Mouse (Mus musculus): ENCODE data around the gene Megf11. TPM values are rescaled to one million over a fixed set of nuclear protein-coding genes. Genes with fewer than 3 reads are reported as not detected.

Gene Megf11
- polyA plus RNA-seq, 1 experiment from 2014 or later = 0.51 TPM

DNA sequence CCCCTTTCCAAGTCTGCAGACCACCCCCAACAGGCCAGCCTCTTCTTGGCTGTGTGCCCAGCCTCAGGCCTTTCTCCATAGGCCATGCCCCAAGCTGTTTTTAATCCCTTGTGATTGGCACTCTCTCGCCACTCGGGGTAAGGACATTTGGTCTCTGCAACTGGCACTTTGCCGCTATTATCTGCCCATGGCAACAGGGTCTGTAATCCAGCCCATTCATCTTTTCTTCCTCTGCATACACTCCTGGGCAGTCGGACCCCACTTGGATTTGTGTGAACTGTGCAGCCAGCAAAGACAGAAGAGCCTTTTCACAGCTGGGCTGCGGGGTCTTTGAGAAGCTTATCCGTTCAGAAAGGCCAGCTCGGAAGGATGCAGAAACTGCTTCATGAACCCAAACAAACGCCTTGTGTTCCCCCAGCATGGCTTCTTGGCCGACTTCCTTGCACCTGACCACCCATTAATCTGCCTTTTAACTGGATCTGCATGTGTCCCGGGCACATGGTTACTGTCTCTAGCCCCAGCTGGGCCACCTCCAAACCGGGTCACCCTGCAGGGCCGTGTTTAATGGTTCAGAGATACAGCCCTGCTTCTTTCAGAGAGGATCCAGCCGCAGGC, 220.4 kb downstream of the Megf11 start:
- Histone ChIP-seq H3K4me2 (no peak overlapping the region), H3K36me3 (replicated peaks) (no peaks in the 10 kb centered on the region), H3K27me3 (peaks cover 21% of the 10 kb centered on the region), H3K9me3 (replicated peaks) (no peaks in the 10 kb centered on the region), H3K9ac (no peak overlapping the region), H3K4me1 (replicated peaks) (no peaks in the 10 kb centered on the region), H3K27ac (replicated peaks) (no peak overlapping the region), H3K4me3 (replicated peaks) (no peak overlapping the region)
- ATAC-seq (ENCODE audit: insufficient read depth) = no peak
- 57% methylated on average over 13 of the region's 13 CpGs for WGBS (ENCODE audit: insufficient replicate concordance)

DNA sequence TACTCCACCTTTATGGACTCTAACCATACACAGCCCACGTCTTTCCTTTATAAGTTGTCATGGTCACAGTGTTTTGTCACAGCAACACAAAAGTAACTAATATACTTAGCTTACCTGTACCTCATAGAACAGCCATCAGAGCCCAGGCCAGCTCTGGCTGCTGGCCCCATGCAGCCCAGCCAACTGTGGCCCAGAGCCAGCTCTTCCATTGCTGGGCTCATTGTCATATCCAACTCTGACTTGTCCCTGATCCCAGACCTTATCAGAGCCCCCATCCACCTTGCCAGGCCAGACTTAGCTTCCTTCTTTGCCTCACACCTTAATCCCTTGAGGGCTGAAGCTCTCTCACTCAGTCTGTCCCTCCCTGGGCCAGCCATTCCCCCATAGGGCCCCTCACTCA, 221.6 kb downstream of the Megf11 start:
- Histone ChIP-seq H3K4me3 (replicated peaks) (no peak overlapping the region), H3K27ac (replicated peaks) (no peak overlapping the region), H3K27me3 (peaks cover 30% of the 10 kb centered on the region), H3K9me3 (replicated peaks) (no peaks in the 10 kb centered on the region), H3K4me2 (no peak overlapping the region), H3K4me1 (replicated peaks) (no peaks in the 10 kb centered on the region), H3K9ac (no peak overlapping the region), H3K36me3 (replicated peaks) (no peaks in the 10 kb centered on the region)
- 57% methylated on average over 1 of the region's 1 CpGs for WGBS (ENCODE audit: insufficient replicate concordance)
- ATAC-seq (ENCODE audit: insufficient read depth) = no peak

DNA sequence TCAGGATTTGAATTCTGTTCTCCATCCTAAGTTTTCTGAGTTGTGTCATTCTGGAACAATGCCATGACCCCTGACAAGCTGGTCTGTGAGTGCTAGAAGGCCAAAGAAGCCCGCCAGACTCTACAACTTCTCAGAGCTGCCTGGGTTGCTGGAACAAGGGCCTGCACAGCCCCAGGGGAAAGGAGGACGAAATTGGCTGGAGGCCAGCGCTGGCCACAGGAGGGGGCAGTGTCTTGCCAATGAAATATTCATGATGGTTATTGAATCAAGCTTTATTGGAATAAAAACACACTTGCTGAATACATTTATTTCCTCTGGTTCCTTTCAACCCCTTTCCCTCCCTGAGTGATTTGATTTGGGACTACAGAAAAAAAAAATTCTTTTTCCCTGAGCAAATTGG, 224.1 kb downstream of the Megf11 start:
- no peaks in the 10 kb centered on the region for H3K9me3 ChIP-seq (replicated peaks)
- peaks cover 15% of the 10 kb centered on the region for H3K27me3 ChIP-seq
- ATAC-seq (ENCODE audit: insufficient read depth) = no peak
- no peak overlapping the region for H3K27ac ChIP-seq (replicated peaks)
- H3K9ac ChIP-seq = no peak overlapping the region
- H3K36me3 ChIP-seq (replicated peaks) = no peaks in the 10 kb centered on the region
- H3K4me1 ChIP-seq (replicated peaks) = no peaks in the 10 kb centered on the region
- 59% methylated on average over 3 of the region's 3 CpGs for WGBS (ENCODE audit: insufficient replicate concordance)
- H3K4me3 ChIP-seq (replicated peaks) = no peak overlapping the region
- no peak overlapping the region for H3K4me2 ChIP-seq

DNA sequence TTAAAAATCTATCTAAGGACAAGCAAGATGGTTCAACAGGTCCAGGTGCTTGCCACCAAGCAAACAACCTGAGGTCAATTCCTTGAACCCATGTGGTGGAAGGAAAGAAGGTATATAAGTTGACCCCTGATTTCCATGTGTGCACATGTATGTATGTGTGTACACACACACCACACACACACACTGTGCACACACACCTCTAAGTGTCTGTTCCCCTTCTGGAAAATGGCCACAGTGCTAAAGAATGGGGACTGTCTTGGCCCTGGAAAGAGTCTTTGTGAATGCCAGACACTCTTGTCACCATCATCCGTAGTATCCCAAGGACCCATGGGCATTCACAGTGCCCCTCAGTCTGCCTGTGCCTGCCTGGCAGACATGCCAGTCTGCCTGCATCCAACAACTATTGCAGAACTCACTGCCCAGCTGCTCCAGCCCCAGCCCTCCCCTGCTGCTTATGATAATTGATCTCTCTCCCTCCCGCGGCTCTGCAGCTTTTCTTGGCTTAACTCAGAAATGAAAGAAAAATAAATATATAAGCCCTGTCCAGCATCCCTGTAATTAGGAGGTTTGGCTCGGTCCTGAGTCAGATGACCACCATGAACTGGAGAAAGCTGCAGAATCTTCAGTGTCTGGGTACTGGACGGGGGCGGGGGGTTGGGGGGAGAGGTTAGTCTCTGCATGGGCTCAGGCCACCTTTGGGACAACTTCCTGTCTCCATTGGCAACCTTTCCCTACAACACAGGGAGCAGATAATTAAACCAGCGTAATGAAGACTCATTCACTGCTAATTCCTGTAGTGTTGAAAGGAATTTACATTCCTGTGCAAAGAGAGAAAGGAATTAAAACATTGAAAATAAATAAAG, 226.9 kb downstream of the Megf11 start:
- no peak overlapping the region for H3K27ac ChIP-seq (replicated peaks)
- no peaks in the 10 kb centered on the region for H3K36me3 ChIP-seq (replicated peaks)
- WGBS (ENCODE audit: insufficient replicate concordance) = 28% methylated on average over 7 of the region's 7 CpGs
- H3K9me3 ChIP-seq (replicated peaks) = no peaks in the 10 kb centered on the region
- no peak for ATAC-seq (ENCODE audit: insufficient read depth)
- H3K4me1 ChIP-seq (replicated peaks) = no peaks in the 10 kb centered on the region
- H3K4me3 ChIP-seq (replicated peaks) = no peak overlapping the region
- no peak overlapping the region for H3K4me2 ChIP-seq
- peaks cover 15% of the 10 kb centered on the region for H3K27me3 ChIP-seq
- H3K9ac ChIP-seq = no peak overlapping the region

DNA sequence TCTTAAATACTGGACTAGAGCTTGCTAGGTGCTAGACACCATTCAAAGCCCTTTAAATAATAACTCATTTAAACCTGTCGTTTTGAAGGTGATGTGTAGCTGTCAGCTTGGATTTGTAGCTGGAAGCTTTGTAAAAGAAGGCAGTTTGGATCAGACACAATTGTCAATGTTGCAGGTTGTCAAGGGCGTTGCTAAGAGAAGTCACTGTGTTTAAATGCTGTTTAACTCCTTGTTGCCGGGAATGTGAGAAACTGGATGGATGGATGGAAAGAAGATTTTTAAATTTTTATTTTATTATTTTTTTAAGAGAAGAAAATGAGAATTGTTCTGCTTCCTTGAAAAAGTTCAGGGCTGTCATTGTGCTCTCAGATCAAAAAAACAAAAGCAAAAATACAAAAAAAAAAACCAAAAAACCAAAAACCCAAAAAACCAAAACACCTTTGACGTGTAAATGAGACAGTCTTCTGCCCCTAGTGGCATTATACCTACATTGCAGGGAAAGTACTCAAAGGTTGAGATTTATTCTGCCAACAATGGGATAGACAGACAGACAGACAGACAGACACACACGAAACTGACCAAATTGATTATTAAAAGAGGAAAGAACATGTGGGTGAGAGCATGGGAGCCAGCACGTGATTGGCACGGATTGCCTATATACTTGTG, 227.7 kb downstream of the Megf11 start:
- Histone ChIP-seq H3K4me2 (no peak overlapping the region), H3K9ac (no peak overlapping the region), H3K4me3 (replicated peaks) (no peak overlapping the region), H3K36me3 (replicated peaks) (no peaks in the 10 kb centered on the region), H3K27ac (replicated peaks) (no peak overlapping the region), H3K9me3 (replicated peaks) (no peaks in the 10 kb centered on the region), H3K27me3 (peaks cover 12% of the 10 kb centered on the region), H3K4me1 (replicated peaks) (no peaks in the 10 kb centered on the region)
- 42% methylated on average over 7 of the region's 7 CpGs for WGBS (ENCODE audit: insufficient replicate concordance)
- no peak for ATAC-seq (ENCODE audit: insufficient read depth)

DNA sequence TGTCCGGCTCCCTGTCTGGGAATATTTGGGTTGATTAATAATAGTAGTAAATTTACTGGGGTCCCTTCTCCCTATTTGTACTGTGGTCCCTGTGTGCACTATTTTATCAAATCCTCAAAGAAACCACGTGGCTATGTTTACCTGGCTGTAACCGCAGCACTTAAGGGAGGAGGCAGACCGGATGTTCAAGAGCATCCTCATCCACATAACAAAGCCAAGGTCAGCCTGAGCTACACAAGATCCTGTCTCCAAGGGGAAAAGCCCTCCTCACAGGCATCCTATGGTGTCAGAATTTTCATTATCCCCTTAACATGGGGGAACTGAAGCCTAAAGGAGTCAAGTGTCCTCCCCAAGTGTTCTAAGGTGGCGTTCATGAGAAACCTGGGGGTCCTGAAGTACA, 232.0 kb downstream of the Megf11 start:
- H3K27me3 ChIP-seq = peaks cover 6% of the 10 kb centered on the region
- H3K27ac ChIP-seq (replicated peaks) = no peak overlapping the region
- H3K36me3 ChIP-seq (replicated peaks) = no peaks in the 10 kb centered on the region
- WGBS (ENCODE audit: insufficient replicate concordance) = 51% methylated on average over 5 of the region's 5 CpGs
- H3K4me1 ChIP-seq (replicated peaks) = no peaks in the 10 kb centered on the region
- H3K4me2 ChIP-seq = no peak overlapping the region
- H3K9ac ChIP-seq = no peak overlapping the region
- no peaks in the 10 kb centered on the region for H3K9me3 ChIP-seq (replicated peaks)
- no peak overlapping the region for H3K4me3 ChIP-seq (replicated peaks)
- no peak for ATAC-seq (ENCODE audit: insufficient read depth)

DNA sequence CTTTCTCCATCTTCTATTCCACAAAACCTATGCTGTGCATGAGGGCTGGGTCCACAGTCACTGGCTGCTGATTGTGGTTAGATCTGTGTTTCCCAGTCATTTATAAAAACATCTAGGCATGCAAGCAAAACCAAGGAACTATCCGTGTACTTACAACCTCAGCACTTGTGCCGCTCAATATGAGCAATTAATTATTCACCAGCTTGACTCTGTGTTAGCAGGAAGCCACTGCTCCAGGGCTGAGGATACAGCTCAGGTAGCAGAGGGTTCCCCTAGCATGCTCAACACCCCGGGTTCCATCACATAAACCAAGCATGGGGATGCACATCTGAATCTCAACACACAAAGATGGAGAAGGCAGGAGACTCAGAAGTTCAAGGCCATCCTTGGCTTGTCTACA, 233.0 kb downstream of the Megf11 start:
- Histone ChIP-seq H3K36me3 (replicated peaks) (no peaks in the 10 kb centered on the region), H3K4me2 (no peak overlapping the region), H3K9ac (no peak overlapping the region), H3K27ac (replicated peaks) (no peak overlapping the region), H3K27me3 (peaks cover 6% of the 10 kb centered on the region), H3K4me1 (replicated peaks) (no peaks in the 10 kb centered on the region), H3K9me3 (replicated peaks) (no peaks in the 10 kb centered on the region), H3K4me3 (replicated peaks) (no peak overlapping the region)
- ATAC-seq (ENCODE audit: insufficient read depth) = no peak
- WGBS (ENCODE audit: insufficient replicate concordance) = 46% methylated on average over 3 of the region's 3 CpGs

DNA sequence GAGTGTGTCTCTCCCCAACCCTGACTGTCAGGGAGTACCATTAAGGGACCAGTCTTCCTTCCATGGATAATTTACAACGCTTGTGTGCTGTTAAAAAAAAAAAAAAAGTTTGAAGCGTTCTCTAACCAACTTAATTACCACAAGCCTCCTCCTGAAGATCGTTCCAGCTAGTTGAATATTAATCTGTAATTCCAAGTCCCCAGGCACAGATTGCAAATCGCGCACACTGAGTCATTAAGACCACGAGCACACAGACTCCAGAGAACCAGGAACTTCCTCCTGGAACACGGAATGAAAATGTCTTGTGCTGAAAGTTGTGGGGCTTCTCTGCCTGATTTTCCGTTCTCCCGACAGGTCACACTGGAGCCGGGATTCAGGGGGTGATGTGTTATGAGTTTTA, 234.0 kb downstream of the Megf11 start:
- Histone ChIP-seq H3K36me3 (replicated peaks) (no peaks in the 10 kb centered on the region), H3K27ac (replicated peaks) (no peak overlapping the region), H3K4me1 (replicated peaks) (no peaks in the 10 kb centered on the region), H3K4me3 (replicated peaks) (no peak overlapping the region), H3K9me3 (replicated peaks) (no peaks in the 10 kb centered on the region), H3K9ac (no peak overlapping the region), H3K4me2 (no peak overlapping the region), H3K27me3 (peaks cover 9% of the 10 kb centered on the region)
- 60% methylated on average over 10 of the region's 10 CpGs for WGBS (ENCODE audit: insufficient replicate concordance)
- ATAC-seq (ENCODE audit: insufficient read depth) = no peak

DNA sequence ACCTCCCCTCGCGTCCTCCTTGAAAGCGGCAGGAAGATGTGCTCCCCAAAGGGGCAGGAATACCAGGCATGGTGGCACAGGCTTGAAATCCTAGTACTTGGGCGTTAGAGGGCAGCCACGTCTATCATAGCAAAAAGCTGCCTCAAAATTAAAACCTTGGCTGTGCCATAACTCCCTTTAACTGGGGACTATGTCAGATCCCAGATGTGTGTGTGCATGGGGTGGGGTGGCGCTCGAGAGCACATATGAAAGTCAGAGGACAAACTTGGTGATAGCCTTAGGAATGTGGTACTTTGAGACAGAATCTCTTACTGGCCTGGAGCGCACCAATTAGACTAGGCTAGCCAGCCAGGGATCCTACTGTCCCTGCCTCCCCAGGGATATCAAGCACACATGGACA, 235.2 kb downstream of the Megf11 start:
- H3K36me3 ChIP-seq (replicated peaks) = no peaks in the 10 kb centered on the region
- H3K4me2 ChIP-seq = no peak overlapping the region
- H3K27me3 ChIP-seq = peaks cover 9% of the 10 kb centered on the region
- no peaks in the 10 kb centered on the region for H3K4me1 ChIP-seq (replicated peaks)
- no peak for ATAC-seq (ENCODE audit: insufficient read depth)
- H3K9me3 ChIP-seq (replicated peaks) = no peaks in the 10 kb centered on the region
- no peak overlapping the region for H3K4me3 ChIP-seq (replicated peaks)
- WGBS (ENCODE audit: insufficient replicate concordance) = 56% methylated on average over 8 of the region's 8 CpGs
- no peak overlapping the region for H3K27ac ChIP-seq (replicated peaks)
- no peak overlapping the region for H3K9ac ChIP-seq

DNA sequence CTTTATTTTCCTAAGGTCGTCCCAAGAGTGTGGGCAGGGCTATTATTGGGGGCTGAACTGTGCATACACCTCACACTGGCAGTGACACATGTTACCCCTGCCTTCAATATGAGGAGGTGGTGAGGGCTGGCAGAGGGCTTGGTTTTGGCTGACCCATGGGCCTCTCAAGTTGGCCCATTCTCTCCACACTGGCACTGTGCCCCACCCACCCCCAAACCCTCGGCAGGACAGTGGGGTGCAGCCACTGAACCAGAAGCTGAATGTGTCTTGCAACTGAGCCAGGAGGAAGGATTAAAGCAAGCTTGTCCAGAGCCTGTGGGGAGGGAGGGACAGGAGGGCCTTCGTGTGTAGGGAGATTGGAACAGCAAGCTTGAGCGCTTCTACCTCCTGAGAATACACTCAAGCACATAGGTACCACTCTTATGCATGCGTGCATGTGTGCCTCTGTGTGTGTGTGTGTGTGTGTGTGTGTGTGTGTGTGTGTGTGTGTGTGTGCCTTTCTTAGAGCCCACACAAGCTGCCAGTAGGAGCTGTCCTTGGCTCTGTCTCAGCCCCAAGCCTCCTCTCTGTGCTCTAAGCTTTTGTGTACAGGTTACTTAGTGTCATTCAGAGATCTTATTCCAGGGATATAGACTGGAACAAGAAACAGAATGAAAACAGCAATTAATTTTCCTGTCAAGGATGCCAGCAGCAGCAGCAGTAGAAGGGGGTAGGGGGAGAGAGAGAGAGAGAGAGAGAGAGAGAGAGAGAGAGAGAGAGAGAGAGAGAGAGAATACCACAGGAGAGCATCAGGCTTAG, 236.3 kb downstream of the Megf11 start:
- H3K9me3 ChIP-seq (replicated peaks) = no peaks in the 10 kb centered on the region
- H3K27ac ChIP-seq (replicated peaks) = no peak overlapping the region
- H3K4me2 ChIP-seq = no peak overlapping the region
- H3K36me3 ChIP-seq (replicated peaks) = no peaks in the 10 kb centered on the region
- ATAC-seq (ENCODE audit: insufficient read depth) = no peak
- H3K27me3 ChIP-seq = peaks cover 9% of the 10 kb centered on the region
- no peaks in the 10 kb centered on the region for H3K4me1 ChIP-seq (replicated peaks)
- no peak overlapping the region for H3K9ac ChIP-seq
- WGBS (ENCODE audit: insufficient replicate concordance) = 55% methylated on average over 5 of the region's 5 CpGs
- H3K4me3 ChIP-seq (replicated peaks) = no peak overlapping the region

DNA sequence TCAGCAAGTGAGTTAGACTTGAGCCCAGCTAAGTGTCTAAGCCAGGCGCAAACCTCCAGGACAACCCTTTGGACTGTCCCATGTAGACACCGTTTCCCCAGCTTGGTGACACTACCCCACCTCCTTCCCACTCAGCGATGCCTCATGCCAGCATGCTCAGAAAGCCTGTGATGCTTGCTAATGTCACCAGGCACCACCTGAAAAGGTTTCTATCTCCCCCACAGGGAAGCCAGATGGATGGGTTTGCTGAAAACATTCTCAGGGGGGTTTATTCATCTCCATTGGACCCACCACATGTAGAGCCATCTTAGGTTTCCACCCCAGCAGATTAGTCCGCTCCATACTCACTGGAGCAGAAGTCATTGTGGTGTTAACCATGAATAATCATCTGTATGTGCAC, 237.9 kb downstream of the Megf11 start:
- no peaks in the 10 kb centered on the region for H3K4me1 ChIP-seq (replicated peaks)
- no peak overlapping the region for H3K4me2 ChIP-seq
- 67% methylated on average over 4 of the region's 4 CpGs for WGBS (ENCODE audit: insufficient replicate concordance)
- H3K9me3 ChIP-seq (replicated peaks) = no peaks in the 10 kb centered on the region
- H3K27me3 ChIP-seq = peaks cover 9% of the 10 kb centered on the region
- no peak overlapping the region for H3K4me3 ChIP-seq (replicated peaks)
- ATAC-seq (ENCODE audit: insufficient read depth) = no peak
- H3K27ac ChIP-seq (replicated peaks) = no peak overlapping the region
- H3K36me3 ChIP-seq (replicated peaks) = no peaks in the 10 kb centered on the region
- no peak overlapping the region for H3K9ac ChIP-seq
